Mouse (Mus musculus) kidney, postnatal 14 days (tissue): ENCODE measurements around the gene Lhfpl4.

Source experiments
- DNase-seq: peaks from one replicate; pipeline ENCODE4 v3.0.0; 2022; ENCODE audit warnings: mixed read lengths

Gene Lhfpl4

DNA sequence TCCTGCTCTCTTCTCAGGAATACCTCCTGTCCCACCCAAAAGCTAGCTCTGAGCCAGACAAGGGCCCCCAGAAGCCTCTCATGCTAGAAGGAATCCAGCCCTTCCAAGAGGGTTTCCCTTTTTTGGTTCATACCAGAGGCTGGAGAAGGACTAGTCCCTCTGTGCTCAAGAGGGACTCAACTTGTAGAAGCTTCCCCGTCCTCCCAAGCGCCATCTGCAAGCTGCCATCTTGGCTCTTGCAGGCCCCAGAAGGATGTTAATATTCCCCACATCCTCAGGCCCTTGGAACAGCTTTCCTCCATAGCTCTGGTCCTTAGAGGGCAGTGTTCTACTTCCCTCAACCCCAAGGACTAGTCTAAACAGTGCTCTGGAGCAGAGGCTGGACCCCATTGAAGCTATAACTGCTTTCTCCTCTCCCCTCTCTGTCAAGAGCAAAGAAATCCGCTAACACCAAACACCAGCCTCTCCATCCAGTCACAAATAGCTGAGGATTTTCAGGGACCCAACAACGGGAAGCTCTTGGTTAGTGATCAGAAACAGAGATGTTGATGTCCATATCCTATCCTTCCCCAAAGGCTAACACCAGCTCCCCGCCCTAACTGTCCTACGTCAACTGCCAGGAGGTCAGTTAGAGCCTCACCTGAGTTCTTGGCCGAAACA lies 26.7 kb downstream of the Lhfpl4 start:
- DNase-seq, result no peak

DNA sequence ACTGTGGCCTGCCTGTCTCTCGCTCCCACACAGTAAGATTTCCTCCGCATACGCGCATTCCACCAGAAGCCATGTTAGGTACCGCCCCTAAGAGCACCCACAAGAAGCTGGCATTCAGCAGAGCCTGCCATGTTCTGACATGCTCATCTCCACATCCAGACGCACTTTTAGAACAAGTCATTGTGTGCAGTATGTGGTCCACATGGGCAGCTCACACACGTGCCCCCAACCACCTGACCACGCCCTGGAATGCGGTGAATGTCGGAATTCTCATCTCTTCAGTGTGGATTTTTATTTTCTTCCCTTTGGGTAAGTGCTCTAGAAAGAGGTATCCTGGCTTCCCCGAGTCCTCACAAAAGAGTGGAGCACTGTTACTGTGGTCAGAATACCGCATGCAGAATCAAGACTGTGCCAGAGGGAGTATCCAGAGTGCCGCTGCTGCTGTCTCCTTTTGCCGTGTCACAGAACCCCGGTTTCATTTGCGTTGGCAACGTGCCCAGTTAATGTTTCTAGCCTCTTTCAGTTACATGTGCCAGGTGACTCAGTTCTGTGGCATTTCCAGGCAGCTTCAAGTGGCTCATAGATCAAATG lies 28.4 kb downstream of the Lhfpl4 start:
- peak; percentile 83 for DNase-seq

DNA sequence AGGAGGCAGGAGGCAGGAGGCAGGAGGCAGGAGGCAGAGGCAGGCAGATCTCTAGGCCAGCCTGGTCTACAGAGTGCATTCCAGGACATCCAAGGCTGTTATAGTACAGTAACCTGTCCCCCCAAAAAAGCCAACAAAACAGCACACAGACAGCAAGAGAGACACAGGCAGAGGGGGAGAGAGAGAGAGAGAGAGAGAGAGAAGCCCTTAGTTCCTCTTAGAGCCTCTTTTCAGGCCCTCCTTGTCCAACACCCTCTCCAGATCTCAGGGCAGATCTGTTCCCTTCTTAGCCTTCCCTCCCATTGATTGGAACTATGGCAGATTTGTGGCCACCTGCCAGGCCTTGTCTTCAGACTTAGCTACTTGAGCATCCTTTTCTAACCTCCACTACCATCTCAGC lies 31.7 kb downstream of the Lhfpl4 start:
- no peak for DNase-seq

DNA sequence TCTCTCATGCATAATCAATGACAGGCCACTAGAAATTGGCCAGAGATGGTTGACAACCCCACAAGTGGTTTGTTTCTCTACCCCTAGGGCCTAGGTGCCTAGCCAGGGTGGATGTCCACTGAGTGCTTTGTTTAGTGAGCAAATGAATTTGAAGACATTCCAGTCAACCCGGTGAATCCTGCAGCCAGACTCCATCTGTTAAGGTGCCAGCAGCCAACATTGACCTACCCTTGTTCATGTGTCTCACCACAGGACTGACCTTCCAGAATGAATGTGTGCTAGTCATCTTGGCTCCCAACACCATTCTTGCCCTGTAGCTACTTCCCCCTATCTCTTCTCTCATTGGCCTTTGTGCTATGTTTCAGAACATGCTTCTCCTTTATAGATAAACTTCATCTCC lies 33.2 kb downstream of the Lhfpl4 start:
- DNase-seq, result no peak

DNA sequence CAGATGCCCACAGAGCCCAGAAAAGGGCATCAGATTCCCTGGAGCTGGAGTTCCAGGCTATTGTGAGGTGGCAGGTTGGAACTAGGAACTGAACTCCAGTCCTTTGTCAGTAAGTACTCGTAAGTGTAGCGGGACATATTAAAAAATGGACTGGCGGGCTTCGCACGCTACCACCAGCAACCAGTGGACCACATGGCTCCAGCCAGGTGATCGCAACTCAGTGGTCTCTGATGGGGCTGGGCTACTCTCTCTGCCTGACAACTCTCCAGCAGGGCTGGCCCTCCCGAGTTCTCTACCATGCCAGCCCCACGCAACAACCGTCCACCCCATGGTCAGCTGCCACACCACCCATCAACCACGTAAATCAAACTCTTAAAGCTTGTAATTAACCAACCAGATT lies 35.1 kb downstream of the Lhfpl4 start:
- DNase-seq, result no peak

DNA sequence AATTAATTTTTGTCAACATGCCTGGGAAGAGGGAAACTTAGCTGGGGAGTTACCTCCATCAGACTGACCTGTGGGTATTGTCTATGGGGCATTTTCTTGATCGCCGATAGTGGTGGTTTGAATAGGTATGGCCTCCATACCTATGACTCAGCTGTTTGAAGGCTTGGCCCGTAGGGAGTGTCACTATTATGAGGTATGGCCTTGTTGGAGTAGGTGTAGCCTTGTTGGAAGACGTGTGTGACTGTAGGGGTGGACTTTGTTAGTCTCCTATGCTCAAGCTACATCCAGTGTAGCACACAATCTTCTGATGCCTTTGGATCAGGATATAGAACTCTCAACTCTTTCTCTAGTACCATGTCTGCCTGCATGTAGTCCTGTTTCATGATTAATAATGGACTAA lies 39.1 kb downstream of the Lhfpl4 start:
- DNase-seq, result no peak

DNA sequence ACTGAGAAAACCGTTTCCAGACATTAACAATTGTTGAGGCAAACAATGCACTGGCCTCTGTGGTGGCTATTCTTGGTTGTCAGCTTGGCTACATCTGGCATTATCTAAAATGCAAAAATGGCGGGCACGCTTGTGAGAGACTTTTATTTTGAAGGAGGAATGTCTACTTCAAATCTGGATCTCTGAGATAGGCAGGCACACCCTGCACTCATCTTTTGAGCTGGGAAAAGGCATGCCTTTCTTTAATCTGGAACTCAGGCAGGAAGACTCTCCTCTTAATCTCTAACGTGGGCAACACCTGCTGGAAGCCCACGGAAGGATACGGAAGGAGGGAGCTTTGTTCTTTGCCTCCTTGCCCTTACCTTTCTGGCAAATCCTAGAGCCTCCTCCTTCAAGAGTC lies 40.3 kb downstream of the Lhfpl4 start:
- no peak for DNase-seq

DNA sequence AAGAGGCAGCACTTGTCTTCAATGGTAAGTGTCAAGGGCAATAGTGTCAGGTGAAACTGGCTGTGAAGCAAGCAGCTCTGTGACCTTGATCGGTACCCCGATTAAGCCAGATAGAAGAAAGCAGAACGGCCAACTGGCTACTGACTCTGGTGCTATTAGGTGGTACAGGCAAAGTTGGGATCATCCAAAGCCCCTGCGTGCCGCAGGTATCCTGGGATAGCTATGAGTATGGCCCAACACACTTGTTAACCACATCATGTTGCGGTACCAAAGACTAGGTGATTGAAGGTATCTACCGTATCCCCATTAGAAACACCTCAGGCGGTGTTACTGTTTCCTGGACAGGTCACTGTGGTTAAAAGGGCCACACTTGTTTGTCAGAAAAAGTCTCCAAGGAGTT lies 41.1 kb downstream of the Lhfpl4 start:
- no peak for DNase-seq

DNA sequence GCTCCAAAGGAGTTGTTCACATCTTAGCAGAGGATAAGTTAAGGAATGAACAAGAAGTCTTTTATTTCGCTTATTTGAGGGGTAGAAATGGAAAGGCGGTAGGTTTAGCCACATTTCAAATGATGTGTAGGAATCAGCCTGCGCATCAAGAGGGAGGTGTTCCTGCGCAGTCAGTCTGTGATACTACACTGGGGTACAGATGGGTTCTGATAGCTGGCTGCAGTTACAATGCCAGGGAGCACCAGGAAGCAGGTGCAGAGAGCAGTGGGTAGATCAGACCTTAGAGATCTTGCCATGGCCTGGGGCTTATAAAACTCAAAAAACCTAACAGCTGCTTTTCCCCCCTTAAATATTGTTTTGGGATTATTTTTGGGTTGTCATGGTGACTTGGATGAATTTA lies 49.9 kb downstream of the Lhfpl4 start:
- no peak for DNase-seq

DNA sequence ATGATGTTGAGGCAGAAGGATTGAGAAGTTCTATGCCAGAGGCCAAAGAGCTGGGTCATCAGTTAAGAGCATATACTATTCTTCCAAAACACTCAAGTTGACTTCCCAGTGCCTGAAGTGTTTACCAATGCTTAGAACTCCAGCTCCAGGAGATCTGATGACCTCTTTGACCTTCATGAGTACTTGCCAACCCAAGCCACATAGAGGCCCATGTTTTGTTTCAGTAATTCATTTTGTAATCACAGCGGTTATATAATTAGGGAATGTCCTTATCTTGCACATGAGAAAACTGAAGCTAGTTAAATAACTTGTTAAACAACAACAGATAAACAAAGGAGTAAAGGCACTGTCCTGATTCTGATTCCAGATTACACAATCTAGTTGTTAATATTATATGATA lies 50.4 kb downstream of the Lhfpl4 start:
- peak; percentile 47 for DNase-seq

DNA sequence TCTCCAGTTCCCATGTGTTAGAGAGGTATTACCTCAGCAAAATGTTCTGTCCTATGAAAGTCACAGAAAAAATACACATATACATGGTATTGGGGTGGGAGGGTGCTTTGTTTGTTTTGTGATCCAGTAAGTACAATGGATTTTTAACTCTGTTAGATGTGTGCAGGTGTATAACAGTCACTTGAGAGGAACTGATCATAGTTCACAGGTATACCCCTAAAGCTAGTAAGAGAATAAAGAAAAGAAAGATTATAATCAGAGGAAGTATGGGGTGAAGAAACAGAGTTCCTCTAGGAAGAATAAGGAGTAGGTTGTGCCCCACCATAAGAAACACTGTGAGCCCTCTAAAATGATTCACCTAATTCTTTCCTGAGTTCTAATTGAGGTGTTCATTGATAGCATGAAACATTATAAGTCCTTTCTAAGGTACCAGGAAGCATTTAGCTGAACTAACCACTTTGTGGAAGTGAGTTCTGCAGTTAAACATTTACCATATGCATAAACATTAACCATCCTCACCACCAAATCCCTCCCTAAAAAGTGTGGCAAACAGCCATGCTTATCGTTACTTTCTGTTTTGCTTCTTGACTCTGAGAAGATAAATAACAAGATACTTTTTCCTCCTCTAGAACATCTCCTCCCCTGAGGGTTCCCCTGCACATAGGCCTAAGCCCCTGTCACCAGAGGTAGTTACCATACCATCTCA lies 53.6 kb downstream of the Lhfpl4 start:
- peak; percentile 50 for DNase-seq

DNA sequence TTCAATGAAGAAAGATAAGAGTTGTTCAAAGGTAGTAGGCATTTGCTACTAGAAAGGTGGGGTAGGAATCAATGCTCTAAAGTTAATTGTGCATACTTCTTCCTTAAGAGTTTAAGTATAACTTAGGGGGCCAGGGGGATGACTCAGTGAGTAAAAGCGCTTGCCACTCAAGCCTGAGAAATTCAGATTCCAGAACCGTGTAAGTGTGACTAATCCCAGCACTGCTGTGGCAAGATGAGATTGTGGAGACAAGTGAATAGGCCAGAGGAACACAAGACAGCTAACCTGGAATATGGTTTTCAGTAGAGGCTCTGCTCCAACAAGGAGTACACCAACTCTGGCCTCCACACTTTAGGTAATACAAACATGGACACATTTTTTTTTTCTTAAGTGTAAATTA lies 61.8 kb downstream of the Lhfpl4 start:
- no peak for DNase-seq

DNA sequence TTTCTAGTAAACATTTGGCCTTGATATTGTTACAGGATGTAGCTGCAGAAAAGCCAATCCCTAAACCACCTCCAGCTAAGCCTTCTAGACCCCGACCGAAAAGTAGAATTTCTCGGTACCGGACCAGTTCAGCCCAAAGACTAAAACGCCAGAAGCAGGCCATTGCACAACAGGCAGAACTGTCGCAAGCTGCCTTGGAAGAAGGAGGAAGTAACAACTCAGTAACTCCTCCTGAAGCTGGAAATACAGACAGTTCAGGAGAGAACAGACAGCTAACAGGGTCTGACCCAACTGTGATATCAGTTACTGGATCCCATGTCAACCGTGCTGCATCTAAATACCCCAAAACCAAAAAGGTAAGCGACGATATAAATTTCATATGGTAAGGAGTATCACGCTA lies 74.4 kb downstream of the Lhfpl4 start:
- DNase-seq, result no peak
